Mouse (Mus musculus) olfactory bulb, adult 2 months (tissue): ENCODE results near the gene Sptbn4. TPM values are rescaled to one million over a fixed set of nuclear protein-coding genes. Genes with fewer than 3 reads are reported as not detected.

Source experiments
- H3K27ac ChIP-seq: fragments of 200-500 bp; 2 replicates; pipeline ENCODE4 v1.5.1; 2012; ENCODE audit warnings: low read depth, low read length; ENCODE audit not compliant: insufficient read depth
- H3K4me1 ChIP-seq: fragments of 200-500 bp; 2 replicates; pipeline ENCODE4 v1.6.1; 2012; ENCODE audit warnings: low read length; ENCODE audit not compliant: control insufficient read depth, insufficient read depth
- H3K4me3 ChIP-seq: fragments of 200-500 bp; 2 replicates; pipeline ENCODE4 v1.5.1; 2012; ENCODE audit warnings: mild to moderate bottlenecking, low read depth, low read length, moderate library complexity; ENCODE audit not compliant: insufficient read depth
- CTCF ChIP-seq: fragments of 200-500 bp; IDR thresholded peaks from 2 replicates; pipeline ENCODE4 v1.5.1; 2012; ENCODE audit warnings: low read depth, mild to moderate bottlenecking, low read length, moderate library complexity; ENCODE audit not compliant: insufficient read depth
- POLR2A ChIP-seq: fragments of 200-500 bp; IDR thresholded peaks from 2 replicates; pipeline ENCODE4 v1.6.1; 2012; ENCODE audit warnings: mild to moderate bottlenecking, low read depth, low read length, moderate library complexity; ENCODE audit not compliant: insufficient read depth
- WGBS: fragments of 180-500 bp; shearing (Covaris S2); methylation state at CpG from one replicate; pipeline ENCODE4 v1.1.7; 2018; 5-methylcytosine and 5-hydroxymethylcytosine counted together
- polyA plus RNA-seq: library from polyadenylated mRNA; stranded (reverse); fragments of >200 nt; gene quantifications from 2 replicates; pipeline ENCODE4 v1.2.4, GENCODE M21; 2012; ENCODE audit warnings: low replicate concordance; ENCODE audit not compliant: missing spikeins, insufficient read depth, insufficient read length

The Sptbn4 gene
- polyA plus RNA-seq, 1 experiment, result not detected

DNA sequence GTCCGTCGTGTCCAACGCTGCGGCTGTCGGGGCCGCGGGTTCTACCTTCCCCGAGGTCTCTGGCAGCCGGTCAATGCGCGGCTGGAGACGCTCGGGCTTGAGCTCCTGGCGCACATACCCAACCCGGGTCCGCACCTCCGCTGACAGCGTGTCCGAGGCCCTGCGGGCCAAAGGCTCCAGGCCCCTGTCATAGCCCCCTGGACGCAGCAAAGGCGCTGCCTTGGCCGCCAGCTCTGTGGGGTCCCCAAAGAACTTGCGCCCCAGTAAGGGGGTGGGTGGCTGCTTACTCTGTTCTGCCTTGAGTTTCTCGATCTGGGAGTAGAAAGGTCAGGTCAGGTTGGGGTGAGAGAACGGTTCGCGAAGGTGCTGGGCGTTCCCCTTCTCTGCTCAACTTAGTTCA lies 83.1 kb downstream of the Sptbn4 start:
- no peak overlapping the region for H3K4me3 ChIP-seq
- H3K4me1 ChIP-seq, result peaks cover 27% of the 10 kb centered on the region
- H3K27ac ChIP-seq, result no peak overlapping the region
- TF ChIP-seq POLR2A (no peak), CTCF (no peak)
- WGBS, result 42% methylated on average over 29 of the region's 29 CpGs

DNA sequence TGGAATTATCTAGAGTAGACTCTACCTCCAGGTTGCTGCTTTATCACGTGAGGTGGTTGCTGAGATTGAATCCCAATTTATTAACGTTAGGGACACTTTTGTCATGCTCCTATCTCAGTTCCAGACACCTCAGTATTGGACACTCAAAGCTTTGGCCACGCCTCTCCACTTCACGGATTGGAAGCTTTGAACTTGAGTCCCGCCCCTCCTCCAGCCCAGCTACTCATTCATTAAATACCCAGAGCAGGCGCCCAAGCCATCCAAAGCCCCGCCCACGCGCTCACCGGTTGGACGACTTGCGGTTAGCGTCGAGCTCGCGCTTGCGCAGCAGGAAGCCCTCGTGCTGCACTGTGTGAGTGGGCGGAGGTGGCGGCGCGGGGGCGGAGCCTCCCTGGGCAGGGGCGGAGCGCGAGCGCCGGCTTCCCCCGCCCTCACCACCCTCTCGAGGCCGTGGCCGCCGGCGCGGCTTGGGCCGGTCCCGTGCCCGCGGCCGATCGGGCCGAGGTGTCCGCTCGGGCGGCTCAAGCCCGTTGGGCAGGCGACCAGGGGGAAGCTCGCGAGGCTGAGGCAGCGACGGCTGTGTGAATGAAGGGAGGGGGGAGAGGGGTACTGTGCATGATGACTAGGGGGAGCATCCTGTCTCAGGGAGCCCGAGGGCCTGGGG lies 86.1 kb downstream of the Sptbn4 start:
- H3K27ac ChIP-seq, result peak overlapping the region; percentile 52; the same call in 1 of the 2 replicates
- peaks cover 23% of the 10 kb centered on the region for H3K4me1 ChIP-seq
- under 1% methylated on average over 52 of the region's 52 CpGs for WGBS
- peak overlapping the region; percentile 81 for H3K4me3 ChIP-seq
- no peak for TF ChIP-seq POLR2A
- no peak for TF ChIP-seq CTCF

DNA sequence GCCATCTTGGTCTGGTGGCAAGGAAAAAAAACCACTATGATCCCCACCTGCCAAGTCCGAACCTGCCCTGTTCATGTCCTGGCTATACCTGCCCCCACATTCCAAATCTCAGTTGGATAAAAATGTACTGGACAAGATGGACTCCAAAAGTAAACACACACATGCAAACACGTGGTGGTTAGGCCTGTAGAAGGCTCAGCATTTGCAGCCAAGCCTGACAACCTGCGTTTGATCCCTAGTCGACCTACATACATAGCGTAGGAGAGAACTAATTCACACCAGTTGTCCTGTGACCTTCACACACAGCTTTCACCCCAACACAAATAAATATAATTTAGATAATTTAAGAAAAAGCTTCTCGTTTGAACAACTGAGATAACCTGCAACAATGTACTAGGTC lies 86.7 kb downstream of the Sptbn4 start:
- WGBS, result 60% methylated on average over 6 of the region's 6 CpGs
- no peak overlapping the region for H3K27ac ChIP-seq
- no peak for TF ChIP-seq CTCF
- TF ChIP-seq POLR2A, result no peak
- H3K4me3 ChIP-seq, result no peak overlapping the region
- peaks cover 22% of the 10 kb centered on the region for H3K4me1 ChIP-seq

DNA sequence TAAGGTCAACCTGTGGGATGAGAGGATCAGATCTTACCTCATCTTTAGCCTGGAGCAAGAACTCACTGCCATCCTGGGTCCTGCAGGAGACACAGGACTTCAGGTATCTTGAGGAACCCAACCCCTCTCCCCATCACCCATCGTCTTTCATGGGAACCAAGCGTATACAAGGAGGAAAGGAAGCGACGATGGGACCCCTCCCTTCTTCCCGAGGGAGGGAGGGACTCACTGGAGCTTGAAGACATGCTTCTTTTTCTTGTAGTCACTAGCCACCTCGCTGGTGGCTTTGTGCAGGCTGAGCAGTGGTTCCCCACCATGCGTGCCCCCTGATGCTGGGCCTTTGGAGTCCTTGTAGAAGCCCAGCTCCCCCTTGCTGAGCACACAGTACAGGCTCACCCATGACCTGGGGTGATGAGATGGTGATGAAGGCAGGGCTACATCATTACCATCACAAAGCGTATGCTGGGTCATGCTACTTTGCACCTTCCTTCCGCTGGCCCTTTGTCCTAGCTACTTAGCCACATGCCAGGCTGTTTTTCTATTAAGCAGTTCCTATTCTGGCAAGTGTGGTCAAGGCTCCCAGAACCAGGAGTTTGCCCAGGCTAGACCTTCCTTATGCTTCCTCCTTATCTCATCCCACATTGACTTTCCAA lies 87.7 kb downstream of the Sptbn4 start:
- Histone ChIP-seq H3K4me1 (peaks cover 27% of the 10 kb centered on the region), H3K27ac (no peak overlapping the region), H3K4me3 (no peak overlapping the region)
- TF ChIP-seq CTCF (no peak), POLR2A (no peak)
- WGBS, result 83% methylated on average over 9 of the region's 9 CpGs

- 68% methylated on average over 2 of the region's 2 CpGs for WGBS
- no peak overlapping the region for H3K4me3 ChIP-seq
- H3K4me1 ChIP-seq, result peaks cover 28% of the 10 kb centered on the region
- TF ChIP-seq POLR2A (no peak), CTCF (no peak)
- H3K27ac ChIP-seq, result no peak overlapping the region
Measured at GRCm38 (mm10) chr7:27359162-27359561, 88.3 kb downstream of the Sptbn4 start.

DNA sequence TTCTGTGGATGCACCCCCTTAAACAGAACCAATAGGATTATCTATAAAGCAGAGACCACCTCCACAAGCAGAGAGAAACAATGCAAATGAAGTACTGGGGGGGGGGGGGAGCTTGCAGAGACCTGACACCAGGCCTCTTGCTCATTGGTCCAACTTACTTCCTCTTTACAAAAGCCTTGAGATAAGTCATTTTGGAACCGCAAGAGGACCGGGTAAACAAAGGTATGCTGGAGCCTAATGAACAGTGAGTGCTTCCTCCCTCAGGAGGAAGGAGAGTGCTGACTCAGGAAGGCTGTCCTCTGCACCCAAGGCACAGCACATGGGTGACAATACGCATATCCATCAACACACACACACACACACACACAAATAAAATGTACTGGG lies 89.9 kb downstream of the Sptbn4 start:
- TF ChIP-seq POLR2A (no peak), CTCF (no peak)
- H3K4me3 ChIP-seq, result no peak overlapping the region
- no peak overlapping the region for H3K27ac ChIP-seq
- WGBS, result 35% methylated on average over 3 of the region's 3 CpGs
- H3K4me1 ChIP-seq, result peaks cover 29% of the 10 kb centered on the region

- WGBS, result 31% methylated on average over 27 of the region's 27 CpGs
- TF ChIP-seq POLR2A, result no peak
- TF ChIP-seq CTCF, result no peak
- Histone ChIP-seq H3K4me1 (peaks cover 26% of the 10 kb centered on the region), H3K27ac (no peak within 1 kb of the TSS), H3K4me3 (peak within 1 kb of the TSS; percentile 82)
Measured at GRCm38 (mm10) chr7:27356861-27357594, 90.5 kb downstream of the Sptbn4 start, which contains the start of gene Gm20479. Gene Gm20479, minus strand, starts transcription at chr7:27357419.

- Histone ChIP-seq H3K27ac (no peak overlapping the region), H3K4me3 (peak overlapping the region; percentile 82), H3K4me1 (peaks cover 22% of the 10 kb centered on the region)
- WGBS, result 2% methylated on average over 16 of the region's 16 CpGs
- no peak for TF ChIP-seq POLR2A
Measured at GRCm38 (mm10) chr7:27356248-27356647, 91.2 kb downstream of the Sptbn4 start.

GRCm38 (mm10) chr7:27355745-27356240 lies 91.7 kb downstream of the Sptbn4 start, which contains the start of gene Shkbp1:
Gene Shkbp1, minus strand, starts transcription at chr7:27356019.
- Histone ChIP-seq H3K4me1 (peaks cover 18% of the 10 kb centered on the region), H3K4me3 (peak within 1 kb of the TSS; percentile 82), H3K27ac (peak within 1 kb of the TSS; percentile 7)
- TF ChIP-seq CTCF (no peak), POLR2A (no peak)
- under 1% methylated on average over 34 of the region's 34 CpGs for WGBS
